Comparison of ENCODE assay signal across 8 mouse cellular contexts in the genomic region with DNA sequence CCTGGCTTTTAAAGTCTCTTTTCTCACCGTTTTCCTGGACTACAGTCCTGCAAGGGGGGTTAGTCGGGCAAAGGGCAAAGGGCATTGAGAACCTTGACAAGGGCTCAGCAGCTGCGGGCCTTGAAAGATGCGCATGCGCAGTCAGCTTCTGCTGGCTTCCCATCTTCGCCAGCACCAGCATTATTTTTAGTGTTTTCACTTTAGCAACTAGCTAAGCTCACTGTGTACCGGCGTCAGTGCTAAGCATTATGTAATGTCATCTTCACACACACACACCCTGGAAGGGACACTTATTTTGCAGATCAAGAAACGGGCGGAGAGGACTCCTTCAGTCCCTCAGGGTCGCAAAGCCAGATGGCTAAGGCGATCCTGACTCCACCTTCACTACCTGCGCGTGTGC. TPM values are rescaled to one million over a fixed set of nuclear protein-coding genes. Genes with fewer than 3 reads are reported as not detected.
DNase-seq lines count a peak whose midpoint lies in the region; ATAC-seq lines count a peak whose summit lies in the region.

No protein-coding gene starts in this region.

- WGBS in hindbrain, embryonic 13.5 days, result 7% methylated on average over 14 of the region's 14 CpGs

- no peak overlapping the region for H3K27ac ChIP-seq in hindbrain, embryonic 13.5 days

- no peaks in the 10 kb centered on the region for H3K9me3 ChIP-seq in hindbrain, embryonic 13.5 days

- H3K4me1 ChIP-seq in hindbrain, embryonic 13.5 days (replicated peaks), result peaks cover 31% of the 10 kb centered on the region

- H3K9ac ChIP-seq in hindbrain, embryonic 13.5 days, result peak overlapping the region; percentile 61

- H3K4me2 ChIP-seq in hindbrain, embryonic 13.5 days, result peak overlapping the region; percentile 62

- peaks cover 6% of the 10 kb centered on the region for H3K36me3 ChIP-seq in hindbrain, embryonic 13.5 days

- peak overlapping the region; percentile 33 for H3K4me3 ChIP-seq in hindbrain, embryonic 13.5 days

- no peak for ATAC-seq in hindbrain, embryonic 13.5 days (ENCODE audit: low FRiP score)
- ATAC-seq in megakaryocyte-erythroid progenitor cell, adult 5-6 weeks (replicated peaks; ENCODE audit: low FRiP score, low TSS enrichment, poor library complexity, severe bottlenecking), result no peak

- peaks cover 14% of the 10 kb centered on the region for H3K27me3 ChIP-seq in hindbrain, embryonic 13.5 days

- peak; percentile 90 to 95 for DNase-seq in adrenal gland, adult (ENCODE audit: inconsistent age in 2 of 2, low spot score in 1 of 2)
- peak; percentile 91 for DNase-seq in cerebellum, adult 9-11 months
- DNase-seq in frontal cortex, adult 2 months (ENCODE audit: extremely low spot score in 1 of 2, low spot score in 1 of 2), result peak; percentile 83 to 90
- DNase-seq in layer of hippocampus, postnatal 36 days, result peak; percentile 74 to 77
- DNase-seq in lung, postnatal 10 days, result peak; percentile 69
- peak; percentile 83 to 90 for DNase-seq in right cerebral cortex, postnatal 10 days (ENCODE audit: low spot score in 2 of 2)

RNA-seq across cellular contexts. Expression of gene Dnm1, which starts 7.6 kb away (rescaled TPM):
- polyA plus RNA-seq in frontal cortex, adult 2 months (2012; rRNA removed), result 1,288 and 1,302 TPM in 2 replicates
- polyA plus RNA-seq in hindbrain, embryonic 13.5 days (2015; fragmentation: Nextera tagmentation; extraction: Ambion mirVana), result 42.7 and 44.3 TPM in 2 replicates
- 1,000 to 10,000 TPM; 1,246 to 1,312 TPM for total RNA-seq in layer of hippocampus, postnatal 36 days (2021)
- not detected in 2 replicates for total RNA-seq in megakaryocyte-erythroid progenitor cell, adult 5-6 weeks (2014; fragmentation: Nextera tagmentation)
- total RNA-seq in megakaryocyte-erythroid progenitor cell, adult 5-6 weeks (2017), result not detected in 2 replicates

RNA-seq across cellular contexts. Expression of gene Ciz1, which starts 8.6 kb away (rescaled TPM):
- polyA plus RNA-seq in frontal cortex, adult 2 months (2012; rRNA removed), result 164 and 170 TPM in 2 replicates
- polyA plus RNA-seq in hindbrain, embryonic 13.5 days (2015; fragmentation: Nextera tagmentation; extraction: Ambion mirVana), result 52.4 and 53.7 TPM in 2 replicates
- total RNA-seq in layer of hippocampus, postnatal 36 days (2021), result 10 to 100 TPM; 69.8 to 94.5 TPM
- total RNA-seq in megakaryocyte-erythroid progenitor cell, adult 5-6 weeks (2014; fragmentation: Nextera tagmentation), result 140 and 155 TPM in 2 replicates
- total RNA-seq in megakaryocyte-erythroid progenitor cell, adult 5-6 weeks (2017), result 41.0 and 87.4 TPM in 2 replicates

RNA-seq across cellular contexts. Expression of gene 1110008P14Rik, which starts 21.0 kb away (rescaled TPM):
- 396 and 571 TPM in 2 replicates for polyA plus RNA-seq in frontal cortex, adult 2 months (2012; rRNA removed)
- polyA plus RNA-seq in hindbrain, embryonic 13.5 days (2015; fragmentation: Nextera tagmentation; extraction: Ambion mirVana), result 103 and 108 TPM in 2 replicates
- 100 to 1,000 TPM; 160 to 170 TPM for total RNA-seq in layer of hippocampus, postnatal 36 days (2021)
- total RNA-seq in megakaryocyte-erythroid progenitor cell, adult 5-6 weeks (2014; fragmentation: Nextera tagmentation), result 24.6 and 41.0 TPM in 2 replicates
- 15.8 and 18.7 TPM in 2 replicates for total RNA-seq in megakaryocyte-erythroid progenitor cell, adult 5-6 weeks (2017)

RNA-seq across cellular contexts. Expression of gene Lcn2, which starts 27.3 kb away (rescaled TPM):
- polyA plus RNA-seq in frontal cortex, adult 2 months (2012; rRNA removed), result 0.18 and 0.80 TPM in 2 replicates
- polyA plus RNA-seq in hindbrain, embryonic 13.5 days (2015; fragmentation: Nextera tagmentation; extraction: Ambion mirVana), result 1.0 TPM in 1 of 2 replicates, not detected in the other
- total RNA-seq in layer of hippocampus, postnatal 36 days (2021), result 10 to 100 TPM in 1 of 2 experiments, under 1 TPM in 1; 0.65 to 13.4 TPM
- 98.8 TPM in 1 of 2 replicates, not detected in the other for total RNA-seq in megakaryocyte-erythroid progenitor cell, adult 5-6 weeks (2014; fragmentation: Nextera tagmentation)
- 4.9 and 19.5 TPM in 2 replicates for total RNA-seq in megakaryocyte-erythroid progenitor cell, adult 5-6 weeks (2017)

RNA-seq across cellular contexts. Expression of gene Ptges2, which starts 35.0 kb away (rescaled TPM):
- polyA plus RNA-seq in frontal cortex, adult 2 months (2012; rRNA removed), result 53.2 and 59.4 TPM in 2 replicates
- polyA plus RNA-seq in hindbrain, embryonic 13.5 days (2015; fragmentation: Nextera tagmentation; extraction: Ambion mirVana), result 41.2 and 41.3 TPM in 2 replicates
- 10 to 100 TPM; 37.1 to 37.7 TPM for total RNA-seq in layer of hippocampus, postnatal 36 days (2021)
- 10.3 and 11.2 TPM in 2 replicates for total RNA-seq in megakaryocyte-erythroid progenitor cell, adult 5-6 weeks (2014; fragmentation: Nextera tagmentation)
- total RNA-seq in megakaryocyte-erythroid progenitor cell, adult 5-6 weeks (2017), result 14.4 and 18.4 TPM in 2 replicates

Comparison
In these comparisons a context has a peak if more than half of its experiments do, and no peak if none do; other contexts are left out.
1. RNA of gene Dnm1, which starts 7.6 kb away (total RNA-seq): 1,246 to 1,312 TPM in layer of hippocampus, postnatal 36 days; not detected in megakaryocyte-erythroid progenitor cell, adult 5-6 weeks; every median in the first group is over 1,000 times any median in the second.
2. Peak in every context shown above with its lines, with median percentiles within 50 percentile points of each other: DNase-seq.